Mouse (Mus musculus) hindbrain, embryonic 11.5 days (tissue): ENCODE results near the gene Ccdc88c. TPM values are rescaled to one million over a fixed set of nuclear protein-coding genes. Genes with fewer than 3 reads are reported as not detected.

ENCODE experiments used
- ATAC-seq: fragments of 200-750 bp; cut with Nextera tagmentation; 2 replicates; pipeline ENCODE4 v1.8.0; 2017; ENCODE audit warnings: mild to moderate bottlenecking, moderate TSS enrichment, moderate library complexity; ENCODE audit not compliant: low FRiP score
- DNase-seq: peaks from one replicate; pipeline ENCODE4 v3.0.0-alpha.2; 2015; ENCODE audit warnings: low spot score
- H3K27ac ChIP-seq: fragments of 300-500 bp; sonication (generic); 2 replicates; pipeline ENCODE4 v1.5.1; 2014; ENCODE audit warnings: mild to moderate bottlenecking, low read depth, low read length
- H3K27me3 ChIP-seq: fragments of 300-500 bp; sonication (generic); 2 replicates; pipeline ENCODE4 v1.6.1; 2014; ENCODE audit warnings: mild to moderate bottlenecking, low read length, moderate library complexity, mixed read lengths; ENCODE audit not compliant: control insufficient read depth, insufficient read depth
- H3K36me3 ChIP-seq: fragments of 300-500 bp; sonication (generic); 2 replicates; pipeline ENCODE4 v1.6.1; 2014; ENCODE audit warnings: mild to moderate bottlenecking, low read length, moderate library complexity, mixed read lengths; ENCODE audit not compliant: control insufficient read depth, insufficient read depth
- H3K4me1 ChIP-seq: fragments of 300-500 bp; sonication (generic); replicated peaks from 2 replicates; pipeline ENCODE4 v1.6.1; 2014; ENCODE audit warnings: low read length, mixed read lengths; ENCODE audit not compliant: control insufficient read depth, insufficient read depth
- H3K4me2 ChIP-seq: fragments of 300-500 bp; sonication (generic); replicated peaks from 2 replicates; pipeline ENCODE4 v1.6.1; 2014; ENCODE audit warnings: mild to moderate bottlenecking, low read depth, low read length
- H3K4me3 ChIP-seq: fragments of 300-500 bp; sonication (generic); 2 replicates; pipeline ENCODE4 v1.5.1; 2014; ENCODE audit warnings: low read depth, low read length
- H3K9ac ChIP-seq: fragments of 300-500 bp; sonication (generic); 2 replicates; pipeline ENCODE4 v1.6.1; 2014; ENCODE audit warnings: low read depth, low read length
- H3K9me3 ChIP-seq: fragments of 300-500 bp; sonication (generic); 2 replicates; pipeline ENCODE4 v1.6.1; 2016; ENCODE audit warnings: low read length; ENCODE audit not compliant: control insufficient read depth
- WGBS: fragments of 180-500 bp; shearing (Covaris S2); extraction: QIAGEN DNeasy Blood & Tissue Kit; methylation state at CpG from one replicate; pipeline ENCODE4 v1.1.7; 2014; 5-methylcytosine and 5-hydroxymethylcytosine counted together
- polyA plus RNA-seq: library from polyadenylated mRNA; unstranded; fragments of >200 nt; fragmentation: Nextera tagmentation; extraction: Ambion mirVana; gene quantifications from 2 replicates; pipeline ENCODE4 v1.2.1, GENCODE M21; 2014

Gene Ccdc88c
- polyA plus RNA-seq, 1 experiment from 2014 or later: 14.1 TPM

DNA sequence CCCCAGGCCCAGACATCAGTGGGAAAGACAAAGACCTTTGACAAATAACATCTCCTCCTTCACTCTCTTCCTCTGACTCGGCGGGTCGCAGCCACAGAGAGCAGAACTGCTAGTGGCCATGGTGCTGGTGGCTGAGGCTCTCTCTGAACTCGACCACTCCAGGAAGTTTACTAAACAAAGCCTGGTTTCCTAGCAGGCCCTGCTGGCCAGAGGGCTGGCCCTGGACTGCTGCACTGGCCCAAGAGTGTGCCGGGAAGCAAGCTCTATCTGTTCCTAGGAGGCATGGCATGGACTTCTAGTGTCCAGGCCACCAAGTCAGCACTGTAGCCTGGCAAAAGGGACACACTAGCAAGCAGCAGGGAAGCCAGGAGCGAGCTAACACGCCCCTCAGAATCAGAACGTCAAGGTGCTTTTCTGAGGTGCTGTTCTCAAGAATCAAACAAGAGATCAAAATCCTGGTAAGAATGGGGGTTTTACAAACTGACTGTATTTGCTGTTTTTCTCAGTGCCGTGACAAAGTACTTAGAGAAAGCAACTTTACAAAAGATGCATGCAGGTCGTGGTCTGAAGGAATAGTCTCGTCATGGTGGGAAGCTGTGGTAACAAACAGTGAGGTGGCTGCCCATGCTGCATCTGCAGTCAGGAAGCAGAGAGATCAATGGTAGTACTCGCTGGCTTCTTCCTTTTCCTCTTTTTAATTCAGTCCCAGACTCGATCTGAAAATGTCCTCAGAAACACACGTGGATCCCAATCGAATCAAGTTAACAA, 50.7 kb downstream of the Ccdc88c start:
- Histone ChIP-seq H3K4me2 (no peak overlapping the region), H3K4me3 (no peak overlapping the region), H3K27ac (no peak overlapping the region), H3K27me3 (no peaks in the 10 kb centered on the region), H3K4me1 (no peaks in the 10 kb centered on the region), H3K36me3 (no peaks in the 10 kb centered on the region), H3K9me3 (no peaks in the 10 kb centered on the region), H3K9ac (no peak overlapping the region)
- ATAC-seq: no peak
- 84% methylated on average over 15 of the region's 15 CpGs for WGBS
- DNase-seq: no peak

GRCm38 (mm10) chr12:100977551-100977950, 51.3 kb downstream of the Ccdc88c start:
- no peak overlapping the region for H3K9ac ChIP-seq
- DNase-seq (no peak), ATAC-seq (no peak)
- H3K4me3 ChIP-seq: no peak overlapping the region
- H3K27ac ChIP-seq: no peak overlapping the region
- no peaks in the 10 kb centered on the region for H3K9me3 ChIP-seq
- H3K36me3 ChIP-seq: no peaks in the 10 kb centered on the region
- no peaks in the 10 kb centered on the region for H3K4me1 ChIP-seq
- H3K27me3 ChIP-seq: no peaks in the 10 kb centered on the region
- H3K4me2 ChIP-seq: no peak overlapping the region

- 86% methylated on average over 7 of the region's 7 CpGs for WGBS
- Histone ChIP-seq H3K4me3 (no peak overlapping the region), H3K9me3 (no peaks in the 10 kb centered on the region), H3K36me3 (0 out of 2 replicates have a peak, but pooled peaks cover 3% of the 10 kb centered on the region), H3K27me3 (no peaks in the 10 kb centered on the region), H3K9ac (no peak overlapping the region), H3K4me1 (no peaks in the 10 kb centered on the region), H3K4me2 (no peak overlapping the region), H3K27ac (no peak overlapping the region)
- ATAC-seq (no peak), DNase-seq (no peak)
Observed at GRCm38 (mm10) chr12:100969808-100970207, 59.0 kb downstream of the Ccdc88c start.

GRCm38 (mm10) chr12:100967383-100967782, 61.5 kb downstream of the Ccdc88c start:
- Histone ChIP-seq H3K36me3 (0 out of 2 replicates have a peak, but pooled peaks cover 3% of the 10 kb centered on the region), H3K27me3 (no peaks in the 10 kb centered on the region), H3K27ac (no peak overlapping the region), H3K4me1 (no peaks in the 10 kb centered on the region), H3K9ac (no peak overlapping the region), H3K9me3 (no peaks in the 10 kb centered on the region), H3K4me3 (no peak overlapping the region), H3K4me2 (no peak overlapping the region)
- WGBS: 96% methylated on average over 12 of the region's 12 CpGs
- DNase-seq: no peak
- no peak for ATAC-seq

GRCm38 (mm10) chr12:100966253-100966652, 62.6 kb downstream of the Ccdc88c start:
- Histone ChIP-seq H3K4me2 (no peak overlapping the region), H3K36me3 (0 out of 2 replicates have a peak, but pooled peaks cover 3% of the 10 kb centered on the region), H3K4me1 (no peaks in the 10 kb centered on the region), H3K27me3 (no peaks in the 10 kb centered on the region), H3K4me3 (no peak overlapping the region), H3K9me3 (no peaks in the 10 kb centered on the region), H3K27ac (no peak overlapping the region), H3K9ac (no peak overlapping the region)
- DNase-seq (no peak), ATAC-seq (no peak)
- 92% methylated on average over 9 of the region's 9 CpGs for WGBS

GRCm38 (mm10) chr12:100965298-100965697, 63.6 kb downstream of the Ccdc88c start:
- no peak overlapping the region for H3K27ac ChIP-seq
- no peaks in the 10 kb centered on the region for H3K27me3 ChIP-seq
- ATAC-seq (no peak), DNase-seq (no peak)
- H3K9ac ChIP-seq: no peak overlapping the region
- 90% methylated on average over 3 of the region's 3 CpGs for WGBS
- H3K9me3 ChIP-seq: no peaks in the 10 kb centered on the region
- no peak overlapping the region for H3K4me2 ChIP-seq
- no peaks in the 10 kb centered on the region for H3K4me1 ChIP-seq
- H3K4me3 ChIP-seq: no peak overlapping the region
- H3K36me3 ChIP-seq: 0 out of 2 replicates have a peak, but pooled peaks cover 3% of the 10 kb centered on the region

DNA sequence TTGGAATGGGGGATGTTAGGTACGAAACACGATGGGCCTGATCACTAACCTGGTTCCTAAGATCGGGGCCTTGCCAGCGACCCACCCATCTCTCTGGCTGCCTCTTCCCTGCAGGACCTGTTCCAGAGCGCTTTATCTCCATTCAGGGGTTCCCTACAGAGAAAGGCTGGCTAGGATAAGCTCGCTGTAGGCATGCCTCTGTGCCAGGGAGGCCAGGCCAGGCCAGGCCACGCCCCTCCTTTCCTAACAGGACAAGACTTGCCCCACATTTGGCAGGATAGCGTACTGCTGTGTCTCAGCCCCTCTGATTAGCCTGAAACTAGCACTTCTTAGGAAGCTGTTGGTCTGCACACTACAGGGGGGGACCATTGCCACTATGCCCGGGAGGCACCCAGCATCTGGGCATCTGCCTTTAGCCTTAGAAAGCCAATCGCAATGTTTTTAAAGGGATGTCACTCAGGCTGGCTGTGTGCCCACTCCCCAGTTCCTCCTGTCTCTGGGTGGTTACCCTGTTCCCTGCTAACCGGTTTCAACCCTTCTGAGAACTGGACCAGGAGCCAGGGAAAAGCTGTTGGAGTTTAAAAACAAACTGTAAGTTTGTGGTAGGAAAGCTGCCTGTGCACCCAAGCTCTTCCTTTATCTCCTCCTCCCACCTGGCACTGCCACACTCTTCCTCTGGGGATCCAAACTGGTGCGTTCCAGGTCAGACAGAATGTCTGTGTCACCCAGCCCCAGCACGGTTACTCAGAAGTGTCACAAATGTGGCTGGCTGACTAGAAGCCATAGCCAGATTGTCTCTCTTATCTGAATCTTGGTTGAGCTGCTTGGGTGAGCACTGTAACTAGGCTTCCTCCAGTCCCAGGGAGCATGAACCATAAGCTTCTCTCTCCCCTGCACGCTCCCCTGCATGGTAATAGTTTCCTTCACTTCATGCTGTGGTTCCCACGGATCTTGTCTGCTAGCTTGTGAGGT, 69.9 kb downstream of the Ccdc88c start:
- no peak overlapping the region for H3K4me2 ChIP-seq
- H3K27ac ChIP-seq: no peak overlapping the region
- ATAC-seq (no peak), DNase-seq (no peak)
- 69% methylated on average over 15 of the region's 15 CpGs for WGBS
- H3K27me3 ChIP-seq: no peaks in the 10 kb centered on the region
- H3K9me3 ChIP-seq: no peaks in the 10 kb centered on the region
- H3K4me3 ChIP-seq: no peak overlapping the region
- no peak overlapping the region for H3K9ac ChIP-seq
- H3K36me3 ChIP-seq: no peaks in the 10 kb centered on the region
- H3K4me1 ChIP-seq: peaks cover 9% of the 10 kb centered on the region

DNA sequence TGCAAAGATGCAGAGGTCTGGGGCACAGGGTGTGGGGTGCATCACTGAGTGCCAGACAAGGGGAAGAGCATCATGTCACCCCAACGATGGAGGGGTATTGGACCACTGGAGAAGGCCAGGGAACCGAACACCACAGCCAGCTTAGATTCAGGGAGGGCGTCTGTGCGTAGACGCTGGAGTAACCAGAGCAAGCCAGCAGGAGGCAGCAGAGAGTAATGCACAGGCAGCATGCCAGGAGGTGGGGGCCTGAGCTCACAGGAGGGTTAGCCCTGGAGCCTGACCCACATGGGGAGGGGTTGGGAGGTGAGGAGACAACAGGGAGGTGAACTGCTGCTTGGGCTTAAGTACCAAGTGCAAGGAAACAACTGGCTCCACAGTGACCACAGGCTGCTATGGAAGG, 70.8 kb downstream of the Ccdc88c start:
- no peak overlapping the region for H3K9ac ChIP-seq
- DNase-seq (peak; percentile 87), ATAC-seq (peak; percentile 67)
- H3K4me2 ChIP-seq: no peak overlapping the region
- no peaks in the 10 kb centered on the region for H3K36me3 ChIP-seq
- H3K27ac ChIP-seq: peak overlapping the region; percentile 42; the same call in 1 of the 2 replicates
- H3K4me3 ChIP-seq: no peak overlapping the region
- no peaks in the 10 kb centered on the region for H3K9me3 ChIP-seq
- WGBS: 19% methylated on average over 5 of the region's 5 CpGs
- peaks cover 11% of the 10 kb centered on the region for H3K4me1 ChIP-seq
- H3K27me3 ChIP-seq: no peaks in the 10 kb centered on the region
